Mouse (Mus musculus) central nervous system, embryonic 11.5 days (tissue): Measurements from ENCODE around the gene Olfr684. TPM values are rescaled to one million over a fixed set of nuclear protein-coding genes. Genes with fewer than 3 reads are reported as not detected.

Experiments used
- polyA plus RNA-seq: library from polyadenylated mRNA; depleted of rRNA; stranded (reverse); fragments of >200 nt; gene quantifications from 2 replicates; pipeline ENCODE4 v1.2.3, GENCODE M21; 2012; rRNA removed

Olfr684 gene
- polyA plus RNA-seq = not detected in 2 replicates

DNA sequence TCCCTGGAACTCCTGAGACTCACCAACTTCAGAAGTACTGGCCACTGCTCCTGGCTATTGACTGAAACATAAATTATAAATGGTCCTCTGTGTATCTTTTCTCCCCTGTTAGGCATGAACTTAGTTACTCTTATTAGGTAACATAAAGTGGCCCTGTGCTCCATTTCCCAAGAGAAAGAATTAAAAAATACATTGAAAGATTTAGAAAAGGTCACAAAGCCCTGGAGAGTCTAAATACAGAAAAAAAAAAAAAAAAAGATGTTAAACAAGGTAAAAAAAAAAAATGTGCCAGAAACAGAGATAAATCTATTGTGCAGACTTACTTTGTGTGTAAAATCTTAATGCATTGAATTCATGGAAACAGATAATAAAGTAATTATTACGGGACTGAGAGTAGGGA lies at the start of gene Olfr684:
TSS of gene Olfr684 (minus strand) at position 101 of the 400 bp plus-strand sequence.

GRCm38 (mm10) chr7:105207385-105207784 lies 43.9 kb upstream of the Olfr684 start, which contains the start of gene Olfr686:
Gene Olfr686 (minus strand): TSS chr7:105207485.

DNA sequence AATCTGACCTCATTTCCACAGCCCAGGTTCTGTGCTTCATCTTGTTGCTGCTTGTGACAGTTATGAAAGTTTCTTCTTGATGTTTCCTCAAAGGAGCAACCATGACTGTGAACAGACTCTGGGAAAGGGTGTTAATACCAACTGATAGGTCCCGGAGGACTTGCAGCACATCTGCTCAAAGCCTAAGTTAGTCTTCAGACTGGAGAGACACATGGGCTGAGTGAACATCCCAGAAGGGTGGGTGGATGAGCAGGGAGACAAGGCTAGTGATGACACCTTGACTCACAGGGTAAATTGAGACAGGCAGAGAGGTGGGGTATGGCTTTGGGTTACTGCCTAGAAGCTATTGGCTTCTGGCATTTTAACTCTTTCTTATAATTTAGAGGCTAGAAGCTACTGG lies 22.5 kb upstream of the Olfr684 start, which contains the start of gene Olfr685:
TSS of gene Olfr685 (minus strand) at position 101 of the 400 bp plus-strand sequence.

GRCm38 (mm10) chr7:105146912-105147311 lies 16.5 kb downstream of the Olfr684 start, which contains the start of gene Olfr683:
Gene Olfr683 (minus strand): TSS chr7:105147012.

DNA sequence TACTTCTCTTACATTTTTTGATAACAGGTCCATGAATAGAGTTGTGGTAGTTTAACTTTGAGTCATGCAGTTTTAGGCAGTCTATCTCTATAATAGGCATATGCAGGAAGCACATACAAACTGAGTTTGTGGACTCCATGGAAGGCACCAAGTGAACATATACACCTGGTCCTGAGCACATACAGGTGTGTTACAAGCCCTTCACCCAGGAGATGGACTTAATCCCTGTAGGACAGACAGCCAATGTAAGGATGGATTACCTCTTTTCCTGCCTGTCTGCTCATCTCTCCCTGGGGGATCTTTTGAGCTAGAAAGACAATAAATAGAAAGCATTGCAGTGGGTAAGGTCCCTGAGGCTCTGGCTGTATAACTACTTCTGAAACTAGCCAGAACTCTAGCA lies 46.9 kb downstream of the Olfr684 start, which contains the start of gene Olfr681:
TSS of gene Olfr681 (plus strand) at position 301 of the 400 bp plus-strand sequence.

Other genes starting within 250 kb of the Olfr684 start
- not detected in 2 replicates for gene Olfr667, start 242.2 kb downstream of the Olfr684 start, polyA plus RNA-seq
- gene Olfr668, start 235.6 kb downstream of the Olfr684 start, polyA plus RNA-seq = not detected in 2 replicates
- not detected in 2 replicates for gene Olfr669, start 229.4 kb downstream of the Olfr684 start, polyA plus RNA-seq
- not detected in 2 replicates for gene Olfr670, start 201.0 kb downstream of the Olfr684 start, polyA plus RNA-seq
- not detected in 2 replicates for gene Olfr671, start 184.5 kb downstream of the Olfr684 start, polyA plus RNA-seq
- gene Olfr672, start 161.6 kb downstream of the Olfr684 start, polyA plus RNA-seq = not detected in 2 replicates
- gene Olfr675, start 135.2 kb downstream of the Olfr684 start, polyA plus RNA-seq = not detected in 2 replicates
- gene Olfr676, start 131.0 kb downstream of the Olfr684 start, polyA plus RNA-seq = not detected in 2 replicates
- gene Olfr677, start 112.3 kb downstream of the Olfr684 start, polyA plus RNA-seq = not detected in 2 replicates
- gene Olfr678, start 99.2 kb downstream of the Olfr684 start, polyA plus RNA-seq = not detected in 2 replicates
- not detected in 2 replicates for gene Olfr679, start 82.4 kb downstream of the Olfr684 start, polyA plus RNA-seq
- gene Olfr680-ps1, start 70.8 kb downstream of the Olfr684 start, polyA plus RNA-seq = not detected in 2 replicates
- gene Olfr681, start 46.8 kb downstream of the Olfr684 start, polyA plus RNA-seq = not detected in 2 replicates
- not detected in 2 replicates for gene Olfr683, start 16.6 kb downstream of the Olfr684 start, polyA plus RNA-seq
- not detected in 2 replicates for gene Olfr685, start 22.4 kb upstream of the Olfr684 start, polyA plus RNA-seq
- not detected in 2 replicates for gene Olfr686, start 43.8 kb upstream of the Olfr684 start, polyA plus RNA-seq
- not detected in 2 replicates for gene Olfr688, start 124.4 kb upstream of the Olfr684 start, polyA plus RNA-seq
- gene Olfr689, start 147.5 kb upstream of the Olfr684 start, polyA plus RNA-seq = not detected in 2 replicates
- gene Olfr690, start 170.5 kb upstream of the Olfr684 start, polyA plus RNA-seq = 0.10 TPM in 1 of 2 replicates, not detected in the other
- 0.05 and 0.14 TPM in 2 replicates for gene Olfr691, start 178.6 kb upstream of the Olfr684 start, polyA plus RNA-seq
- not detected in 2 replicates for gene Olfr692, start 204.6 kb upstream of the Olfr684 start, polyA plus RNA-seq
- gene Gm5901, start 211.4 kb upstream of the Olfr684 start, polyA plus RNA-seq = not detected in 2 replicates
- 29.4 and 38.9 TPM in 2 replicates for gene Fam160a2, start 236.4 kb upstream of the Olfr684 start, polyA plus RNA-seq
- 0.20 and 0.24 TPM in 2 replicates for gene Cnga4, start 240.9 kb upstream of the Olfr684 start, polyA plus RNA-seq